ENCODE assay signal across 8 mouse cellular contexts in genomic region chr1:93477758-93478585, GRCm38 (mm10). TPM values are rescaled to one million over a fixed set of nuclear protein-coding genes. Genes with fewer than 3 reads are reported as not detected.
DNase-seq lines count a peak whose midpoint lies in the region; ATAC-seq lines count a peak whose summit lies in the region.

No protein-coding gene starts in this region.

- DNase-seq in Muller cell, postnatal 12 days (ENCODE audit: inconsistent ontology term) = peak; percentile 99
- peak; percentile 99 for DNase-seq in cerebellum, adult 9-11 months
- peak; percentile 97 to 99 for DNase-seq in frontal cortex, adult 2 months (ENCODE audit: extremely low spot score in 1 of 2, low spot score in 1 of 2)
- DNase-seq in hindbrain, embryonic 11.5 days (ENCODE audit: low spot score) = peak; percentile 99
- DNase-seq in layer of hippocampus, postnatal 10 days (ENCODE audit: low spot score in 2 of 2) = peak; percentile 97 to 98
- DNase-seq in lung, postnatal 10 days = peak; percentile 99
- DNase-seq in retina, adult 2 months (ENCODE audit: low read depth, low spot score) = peak; percentile 94
- DNase-seq in thymus, postnatal 36 days = peak; percentile 98 to 99

- H3K9me3 ChIP-seq in hindbrain, embryonic 11.5 days (ENCODE audit: control insufficient read depth, low read length) = no peaks in the 10 kb centered on the region

- peak overlapping the region; percentile 62 for H3K9ac ChIP-seq in hindbrain, embryonic 11.5 days (ENCODE audit: low read depth, low read length)

- H3K36me3 ChIP-seq in hindbrain, embryonic 11.5 days (ENCODE audit: control insufficient read depth, insufficient read depth, low read length) = no peaks in the 10 kb centered on the region

- H3K4me3 ChIP-seq in hindbrain, embryonic 11.5 days (ENCODE audit: low read depth, low read length) = peak overlapping the region; percentile 87

- no peaks in the 10 kb centered on the region for H3K4me1 ChIP-seq in hindbrain, embryonic 11.5 days (replicated peaks; ENCODE audit: control insufficient read depth, insufficient read depth, low read length)

- H3K27ac ChIP-seq in hindbrain, embryonic 11.5 days (ENCODE audit: low read depth, low read length) = peak overlapping the region; percentile 79

- H3K27me3 ChIP-seq in hindbrain, embryonic 11.5 days (ENCODE audit: control insufficient read depth, insufficient read depth, low read length) = no peaks in the 10 kb centered on the region

- H3K4me2 ChIP-seq in hindbrain, embryonic 11.5 days (replicated peaks; ENCODE audit: low read depth, low read length) = peak overlapping the region; percentile 45

- ATAC-seq in hindbrain, embryonic 11.5 days (ENCODE audit: low FRiP score) = peak; percentile 96

- 1% methylated on average over 41 of the region's 41 CpGs for WGBS in hindbrain, embryonic 11.5 days

RNA-seq across cellular contexts. Expression of gene Hdlbp, which starts 0.6 kb away (rescaled TPM):
- 77.9 and 87.3 TPM in 2 replicates for polyA plus RNA-seq in frontal cortex, adult 2 months (2012; rRNA removed)
- 80.7 and 117 TPM in 2 replicates for polyA plus RNA-seq in hindbrain, embryonic 11.5 days (2014; fragmentation: Nextera tagmentation; extraction: Ambion mirVana)
- total RNA-seq in layer of hippocampus, postnatal 10 days (2021) = 100 to 1,000 TPM; 127 to 142 TPM

RNA-seq across cellular contexts. Expression of gene Farp2, which starts 33.9 kb away (rescaled TPM):
- polyA plus RNA-seq in frontal cortex, adult 2 months (2012; rRNA removed) = 4.9 and 5.1 TPM in 2 replicates
- polyA plus RNA-seq in hindbrain, embryonic 11.5 days (2014; fragmentation: Nextera tagmentation; extraction: Ambion mirVana) = 4.6 and 6.0 TPM in 2 replicates
- 10 to 100 TPM; 11.0 to 12.0 TPM for total RNA-seq in layer of hippocampus, postnatal 10 days (2021)

Comparison
In these comparisons a context has a peak if more than half of its experiments do, and no peak if none do; other contexts are left out.
1. Peak in every context shown above with its lines: DNase-seq, ATAC-seq, H3K4me3 ChIP-seq and H3K27ac ChIP-seq.